Mouse (Mus musculus) ES-E14 (cell line): ENCODE measurements around the gene Selenok. TPM values are rescaled to one million over a fixed set of nuclear protein-coding genes. Genes with fewer than 3 reads are reported as not detected.

Experiments
- DNase-seq: peaks from one replicate; pipeline ENCODE4 v3.0.0-alpha.2; 2013; ENCODE audit warnings: low read depth, low spot score
- H3K27ac ChIP-seq: 2 replicates; pipeline ENCODE4 v1.5.1; 2012; ENCODE audit warnings: low read depth, mild to moderate bottlenecking, low read length, moderate library complexity, mixed read lengths; ENCODE audit not compliant: poor library complexity, insufficient read depth, severe bottlenecking
- H3K36me3 ChIP-seq: 2 replicates; pipeline ENCODE4 v1.6.1; 2012; ENCODE audit warnings: mild to moderate bottlenecking, low read length, moderate library complexity, mixed read lengths; ENCODE audit not compliant: control insufficient read depth, poor library complexity, insufficient read depth, severe bottlenecking
- H3K4me1 ChIP-seq, 2 experiments: fragments of 150-350 bp in 1 of 2; sonication (generic) in 1 of 2; 2 replicates each; pipeline ENCODE4 v1.6.1; 2012; ENCODE audit warnings: low read length in 2 of 2, mild to moderate bottlenecking in 1 of 2, mixed read lengths in 1 of 2; ENCODE audit not compliant: control insufficient read depth in 2 of 2, insufficient read depth in 2 of 2, poor library complexity in 1 of 2
- H3K4me3 ChIP-seq, 2 experiments: fragments of 150-350 bp in 1 of 2; sonication (generic) in 1 of 2; 2 replicates each; pipeline ENCODE4 v1.5.1; 2012; ENCODE audit warnings: low read length in 2 of 2, low read depth in 1 of 2, mild to moderate bottlenecking in 1 of 2, mixed read lengths in 1 of 2; ENCODE audit not compliant: insufficient read depth in 1 of 2, poor library complexity in 1 of 2, severe bottlenecking in 1 of 2
- H3K9ac ChIP-seq: 2 replicates; pipeline ENCODE4 v1.6.1; 2012; ENCODE audit warnings: low read depth, mild to moderate bottlenecking, low read length, mixed read lengths; ENCODE audit not compliant: poor library complexity, insufficient read depth, severe bottlenecking
- H3K9me3 ChIP-seq: fragments of 150-350 bp; sonication (generic); 2 replicates; pipeline ENCODE4 v1.6.1; 2012; ENCODE audit warnings: low read depth, mild to moderate bottlenecking, low read length; ENCODE audit not compliant: control insufficient read depth, insufficient read depth
- CHD2 ChIP-seq: IDR thresholded peaks from 2 replicates; pipeline ENCODE4 v1.6.1; 2014; ENCODE audit warnings: mild to moderate bottlenecking, low read depth, low read length, inconsistent platforms
- HCFC1 ChIP-seq: IDR thresholded peaks from 2 replicates; pipeline ENCODE4 v1.6.1; 2012; ENCODE audit warnings: low read length, inconsistent platforms, borderline replicate concordance; ENCODE audit not compliant: insufficient read depth
- MAFK ChIP-seq: IDR thresholded peaks from 2 replicates; pipeline ENCODE4 v1.6.1; 2014; ENCODE audit warnings: mild to moderate bottlenecking, low read depth, low read length, inconsistent platforms; ENCODE audit not compliant: insufficient read depth
- ZC3H11A ChIP-seq: IDR thresholded peaks from 2 replicates; pipeline ENCODE4 v1.6.1; 2012; ENCODE audit warnings: low read depth, mild to moderate bottlenecking, inconsistent platforms, low read length, borderline replicate concordance
- ZNF384 ChIP-seq: IDR thresholded peaks from 2 replicates; pipeline ENCODE4 v1.6.1; 2012; ENCODE audit warnings: low read depth, low read length, inconsistent platforms
- in situ Hi-C, 2 experiments: fragments of 600-800 bp; cut with MboI; formaldehyde crosslinking; loops; one replicate each; pipeline ENCODE4 v1.15.1; 2025; ENCODE audit warnings: low sequenced_read_pairs in 2 of 2, inconsistent platforms in 1 of 2; ENCODE audit not compliant: unreplicated experiment in 2 of 2
- total RNA-seq: library from RNA; depleted of rRNA; stranded (reverse); fragments of 300-350 nt; gene quantifications from 2 replicates; pipeline ENCODE4 v1.2.3, GENCODE M21; 2012

Selenok gene
- total RNA-seq, 1 experiment, result 90.0 TPM

DNA sequence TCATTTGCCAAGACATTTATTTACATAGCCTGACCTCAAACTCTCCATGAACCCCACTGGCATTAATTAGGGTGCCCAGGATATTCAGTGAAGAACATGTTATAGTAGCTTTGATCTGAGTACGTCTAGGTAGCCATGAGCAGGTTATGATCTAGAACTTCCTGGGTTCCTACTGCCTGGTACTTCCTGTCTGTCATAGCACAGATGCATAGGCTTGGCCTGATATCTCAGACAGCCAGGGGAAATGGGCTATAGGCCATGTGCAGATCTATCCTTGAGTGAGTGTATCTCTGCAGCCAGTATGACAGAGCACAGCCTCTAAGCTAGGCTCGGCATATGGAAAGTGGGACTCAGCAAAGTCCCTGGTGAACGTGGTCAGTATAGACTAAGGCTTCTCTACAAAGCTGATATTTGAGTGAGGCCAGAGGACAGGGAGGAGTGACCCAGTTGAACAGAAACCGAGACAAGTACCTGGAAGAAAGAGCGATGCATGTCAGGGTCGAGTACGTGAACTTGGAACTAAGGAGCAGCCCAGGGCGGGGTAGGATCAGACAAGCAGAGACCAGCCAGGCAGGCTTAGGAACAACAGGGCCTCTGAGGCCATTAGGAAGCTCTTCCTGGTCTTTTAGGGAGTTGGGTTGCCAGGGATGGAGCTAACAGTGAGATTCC is 49.8 kb downstream of the Selenok start:
- no peak overlapping the region for H3K4me3 ChIP-seq
- H3K27ac ChIP-seq, result no peak overlapping the region
- no peaks in the 10 kb centered on the region; the same call in 1 of the 2 replicates for H3K36me3 ChIP-seq
- no peak overlapping the region for H3K9ac ChIP-seq
- no peak for DNase-seq
- in situ Hi-C loops, result no loop called here
- TF ChIP-seq ZC3H11A (no peak), CHD2 (no peak), HCFC1 (no peak), MAFK (no peak), ZNF384 (no peak)
- no peaks in the 10 kb centered on the region for H3K4me1 ChIP-seq
- H3K9me3 ChIP-seq, result no peaks in the 10 kb centered on the region

DNA sequence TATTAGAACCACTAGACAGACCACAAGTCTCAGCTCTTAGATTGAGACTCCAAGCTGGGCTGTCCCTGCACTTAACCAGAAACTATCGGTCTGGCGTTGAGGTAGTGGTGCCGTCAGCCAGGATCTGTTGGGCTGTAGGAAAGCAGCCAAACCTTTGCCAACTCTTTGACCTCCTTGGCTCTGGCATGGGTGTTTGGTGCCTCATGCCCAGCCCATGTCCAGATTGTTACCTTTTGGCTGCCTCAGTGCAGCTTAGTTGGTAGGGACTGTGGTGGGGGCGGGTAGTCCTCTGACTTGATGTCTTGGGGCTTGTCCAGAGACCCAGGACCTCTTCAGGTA is 50.3 kb downstream of the Selenok start:
- Histone ChIP-seq H3K4me3 (no peak overlapping the region), H3K27ac (no peak overlapping the region), H3K4me1 (no peaks in the 10 kb centered on the region), H3K9ac (no peak overlapping the region), H3K9me3 (no peaks in the 10 kb centered on the region), H3K36me3 (no peaks in the 10 kb centered on the region; the same call in 1 of the 2 replicates)
- in situ Hi-C loops, result no loop called here
- TF ChIP-seq ZNF384 (no peak), ZC3H11A (no peak), CHD2 (no peak), HCFC1 (no peak), MAFK (no peak)
- DNase-seq, result no peak

DNA sequence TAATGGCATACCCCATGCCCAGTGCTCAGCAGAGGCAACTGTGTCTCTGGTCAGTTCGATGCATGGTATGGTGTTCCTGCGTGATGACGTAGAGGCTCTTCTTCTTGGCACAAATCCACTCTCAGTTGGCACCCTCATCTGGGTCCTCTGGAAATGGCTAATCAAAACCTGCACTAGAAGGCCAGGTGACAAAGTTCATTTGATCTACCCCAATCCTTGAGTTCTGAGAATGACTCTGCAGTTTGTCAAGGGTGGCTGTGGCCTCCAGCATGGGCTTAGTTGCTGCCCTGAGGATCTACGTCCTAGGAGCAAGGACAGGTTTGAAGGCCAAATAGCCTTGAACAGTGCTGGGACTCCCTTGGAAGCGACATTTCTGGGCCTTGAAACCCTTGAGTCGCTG is 50.7 kb downstream of the Selenok start:
- no peaks in the 10 kb centered on the region for H3K9me3 ChIP-seq
- no peak for DNase-seq
- H3K4me3 ChIP-seq, result no peak overlapping the region
- H3K36me3 ChIP-seq, result no peaks in the 10 kb centered on the region; the same call in 1 of the 2 replicates
- H3K27ac ChIP-seq, result no peak overlapping the region
- no peak for TF ChIP-seq ZNF384
- TF ChIP-seq MAFK, result no peak
- no peak overlapping the region for H3K9ac ChIP-seq
- in situ Hi-C loops, result no loop called here
- no peaks in the 10 kb centered on the region for H3K4me1 ChIP-seq

DNA sequence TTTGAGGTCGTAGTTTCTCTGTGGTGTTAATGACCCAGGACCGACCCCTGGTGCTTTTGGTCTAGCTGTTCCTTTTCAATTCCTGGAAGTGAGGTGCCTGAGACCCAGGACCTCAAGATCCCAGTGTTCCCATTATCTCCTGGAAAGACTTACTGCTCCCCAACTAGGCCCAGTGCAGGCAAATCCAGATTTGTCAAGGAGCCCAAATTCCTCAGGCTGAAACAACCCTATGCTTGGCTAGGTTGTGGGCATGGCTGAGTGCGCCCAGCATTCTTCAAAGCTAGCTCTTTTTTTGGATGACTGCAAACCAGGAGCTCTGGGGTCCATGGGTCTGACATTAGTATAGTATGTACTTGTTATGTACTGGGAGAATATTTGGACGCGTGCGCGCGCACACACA is 51.3 kb downstream of the Selenok start:
- Histone ChIP-seq H3K36me3 (no peaks in the 10 kb centered on the region; the same call in 1 of the 2 replicates), H3K27ac (no peak overlapping the region), H3K4me3 (no peak overlapping the region), H3K9ac (no peak overlapping the region), H3K4me1 (no peaks in the 10 kb centered on the region), H3K9me3 (no peaks in the 10 kb centered on the region)
- in situ Hi-C loops, result no loop called here
- no peak for DNase-seq
- TF ChIP-seq MAFK (no peak), ZNF384 (no peak), CHD2 (no peak), HCFC1 (no peak), ZC3H11A (no peak)

DNA sequence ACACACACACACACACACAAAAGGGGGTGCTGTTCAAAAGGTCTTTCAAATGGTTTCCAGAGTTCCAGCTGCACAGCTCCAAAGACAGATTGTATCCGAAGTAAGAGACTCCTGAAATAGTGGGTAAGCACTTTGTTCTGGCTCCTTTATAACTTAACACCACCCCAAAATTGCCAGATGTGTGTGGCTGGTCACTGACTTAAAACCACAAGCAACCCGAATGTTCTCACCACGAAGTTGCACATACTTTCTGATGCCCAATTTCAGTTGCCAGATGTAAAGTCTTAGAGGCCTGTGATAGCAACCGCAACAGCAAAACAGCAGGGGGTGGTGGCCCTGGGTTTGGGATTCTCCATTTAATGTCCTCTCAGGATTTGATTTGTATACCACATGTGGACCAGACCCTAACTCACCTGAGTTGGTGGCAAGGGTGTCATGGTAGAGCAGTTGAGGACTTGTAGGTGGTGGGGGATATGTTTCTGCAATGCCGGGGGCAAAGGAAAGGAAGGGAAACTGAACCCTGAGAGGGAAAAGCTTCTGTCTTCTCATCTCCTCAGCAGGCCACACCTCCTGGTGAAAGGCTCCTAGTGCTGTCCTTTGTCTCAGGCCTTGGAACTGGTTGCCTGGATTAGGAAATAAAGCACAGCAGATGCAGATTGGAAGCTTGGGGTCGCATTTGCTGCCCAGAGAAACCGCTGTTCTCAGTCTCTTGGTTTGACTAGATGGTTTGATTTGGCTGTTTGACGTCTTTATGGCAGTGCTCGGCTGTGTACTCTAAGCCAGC is 51.9 kb downstream of the Selenok start:
- no peak for TF ChIP-seq MAFK
- in situ Hi-C loops, result no loop called here
- no peak for DNase-seq
- Histone ChIP-seq H3K9me3 (no peaks in the 10 kb centered on the region), H3K36me3 (no peaks in the 10 kb centered on the region; the same call in 1 of the 2 replicates), H3K4me3 (no peak overlapping the region), H3K27ac (no peak overlapping the region), H3K9ac (no peak overlapping the region), H3K4me1 (no peaks in the 10 kb centered on the region)
